ENCODE assay signal across 7 mouse cellular contexts in the genomic region with DNA sequence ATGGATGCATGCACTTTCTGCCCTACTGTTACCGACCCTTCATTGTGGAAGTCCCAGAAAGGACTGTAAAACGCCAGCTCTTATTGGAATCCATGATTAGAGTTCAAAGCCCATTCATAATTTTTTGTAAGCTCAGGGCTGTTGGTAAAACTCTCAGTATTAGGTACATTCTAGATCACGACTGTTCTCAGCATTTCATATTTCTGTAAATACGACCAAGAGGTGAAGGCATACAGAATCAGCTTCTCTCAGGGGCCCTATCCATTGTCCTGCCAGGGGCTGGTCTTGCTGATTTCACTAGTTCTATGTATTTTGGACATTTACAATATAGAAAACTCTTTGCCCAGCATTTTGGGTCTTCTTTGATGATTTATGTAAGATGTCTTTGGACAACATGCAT. TPM values are rescaled to one million over a fixed set of nuclear protein-coding genes. Genes with fewer than 3 reads are reported as not detected.
DNase-seq lines count a peak whose midpoint lies in the region; ATAC-seq and TF ChIP-seq lines count a peak whose summit lies in the region.

No protein-coding gene starts in this region.

- peaks cover 7% of the 10 kb centered on the region; the same call in 1 of the 2 replicates for H3K36me3 ChIP-seq in lung, embryonic 15.5 days
- H3K36me3 ChIP-seq in forebrain, embryonic 11.5 days (ENCODE audit: control insufficient read depth, insufficient read depth, low read length), result no peaks in the 10 kb centered on the region
- no peaks in the 10 kb centered on the region for H3K36me3 ChIP-seq in limb, embryonic 11.5 days (ENCODE audit: control insufficient read depth, insufficient read depth, low read length)

- no peak for TF ChIP-seq POLR2A in olfactory bulb, adult 2 months (IDR thresholded peaks at IDR 0.05; ENCODE audit: insufficient read depth, low read depth, low read length)

- no peaks in the 10 kb centered on the region for H3K27me3 ChIP-seq in lung, embryonic 15.5 days
- no peaks in the 10 kb centered on the region for H3K27me3 ChIP-seq in forebrain, embryonic 11.5 days (ENCODE audit: control insufficient read depth, insufficient read depth, low read length)
- no peaks in the 10 kb centered on the region for H3K27me3 ChIP-seq in limb, embryonic 11.5 days (ENCODE audit: control insufficient read depth, insufficient read depth, low read length)

- peak overlapping the region; percentile 75 for H3K4me3 ChIP-seq in lung, embryonic 15.5 days
- peak overlapping the region; percentile 75 for H3K4me3 ChIP-seq in forebrain, embryonic 11.5 days (ENCODE audit: low read depth, low read length)
- H3K4me3 ChIP-seq in limb, embryonic 11.5 days (ENCODE audit: low read depth, low read length), result peak overlapping the region; percentile 81; the same call in 1 of the 2 replicates
- H3K4me3 ChIP-seq in olfactory bulb, adult 2 months (ENCODE audit: insufficient read depth, low read depth, low read length), result peak overlapping the region; percentile 85

- TF ChIP-seq CTCF in olfactory bulb, adult 2 months (IDR thresholded peaks at IDR 0.05; ENCODE audit: insufficient read depth, low read depth, low read length), result no peak

- H3K4me1 ChIP-seq in lung, embryonic 15.5 days, result peaks cover 10% of the 10 kb centered on the region
- no peaks in the 10 kb centered on the region for H3K4me1 ChIP-seq in forebrain, embryonic 11.5 days (replicated peaks; ENCODE audit: control insufficient read depth, insufficient read depth, low read length)
- H3K4me1 ChIP-seq in limb, embryonic 11.5 days (ENCODE audit: control insufficient read depth, insufficient read depth, low read length), result no peaks in the 10 kb centered on the region
- no peaks in the 10 kb centered on the region for H3K4me1 ChIP-seq in olfactory bulb, adult 2 months (ENCODE audit: control insufficient read depth, insufficient read depth, low read length)

- H3K27ac ChIP-seq in lung, embryonic 15.5 days, result no peak overlapping the region
- no peak overlapping the region for H3K27ac ChIP-seq in forebrain, embryonic 11.5 days (ENCODE audit: low read depth, low read length)
- no peak overlapping the region for H3K27ac ChIP-seq in limb, embryonic 11.5 days (replicated peaks; ENCODE audit: low read depth, low read length)
- H3K27ac ChIP-seq in olfactory bulb, adult 2 months (ENCODE audit: insufficient read depth, low read depth, low read length), result peak overlapping the region; percentile 40; the same call in 1 of the 2 replicates

- peak overlapping the region; percentile 75; the same call in 1 of the 2 replicates for H3K9ac ChIP-seq in lung, embryonic 15.5 days
- peak overlapping the region; percentile 87 for H3K9ac ChIP-seq in forebrain, embryonic 11.5 days (ENCODE audit: low read length)
- peak overlapping the region; percentile 92; the same call in 1 of the 2 replicates for H3K9ac ChIP-seq in limb, embryonic 11.5 days (ENCODE audit: low read length)

- ATAC-seq in lung, embryonic 15.5 days (ENCODE audit: borderline replicate concordance, extremely low read depth, low FRiP score, low TSS enrichment), result no peak
- no peak; the same call in 1 of the 2 replicates for ATAC-seq in forebrain, embryonic 11.5 days (replicated peaks; ENCODE audit: low FRiP score)
- no peak for ATAC-seq in limb, embryonic 11.5 days (ENCODE audit: insufficient number of reproducible peaks, low FRiP score, low TSS enrichment, low read depth)

- no peak for DNase-seq in lung, postnatal 14 days
- no peak for DNase-seq in forebrain, embryonic 11.5 days (ENCODE audit: low spot score)
- DNase-seq in limb, embryonic 11.5 days (ENCODE audit: low spot score), result no peak
- no peak for DNase-seq in left cerebral cortex, postnatal 4 days
- no peak for DNase-seq in kidney, adult 18-20 months

- H3K4me2 ChIP-seq in lung, embryonic 15.5 days, result peak overlapping the region; percentile 77
- peak overlapping the region; percentile 68 for H3K4me2 ChIP-seq in forebrain, embryonic 11.5 days (ENCODE audit: low read depth, low read length, severe bottlenecking)
- peak overlapping the region; percentile 47 for H3K4me2 ChIP-seq in limb, embryonic 11.5 days (ENCODE audit: low read depth, severe bottlenecking)

- 23% methylated on average over 4 of the region's 4 CpGs for WGBS in lung, embryonic 15.5 days
- WGBS in forebrain, embryonic 11.5 days, result 36% methylated on average over 4 of the region's 4 CpGs
- 38% methylated on average over 4 of the region's 4 CpGs for WGBS in limb, embryonic 11.5 days
- WGBS in olfactory bulb, adult 2 months, result 27% methylated on average over 4 of the region's 4 CpGs

- H3K9me3 ChIP-seq in lung, embryonic 15.5 days, result no peaks in the 10 kb centered on the region
- no peaks in the 10 kb centered on the region for H3K9me3 ChIP-seq in forebrain, embryonic 11.5 days (ENCODE audit: control insufficient read depth, low read length)
- no peaks in the 10 kb centered on the region for H3K9me3 ChIP-seq in limb, embryonic 11.5 days (ENCODE audit: control insufficient read depth, low read length)

- intact Hi-C loops in left cerebral cortex, postnatal 4 days (cut with DNase I), result no loop called here

RNA-seq across cellular contexts. Expression of a gene that starts 0.3 kb away (rescaled TPM):
- polyA plus RNA-seq in lung, embryonic 15.5 days (2015; fragmentation: Nextera tagmentation; extraction: Ambion mirVana), result 3.9 and 4.0 TPM in 2 replicates
- polyA plus RNA-seq in forebrain, embryonic 11.5 days (2014; fragmentation: Nextera tagmentation; extraction: Ambion mirVana), result 4.2 and 4.6 TPM in 2 replicates
- polyA plus RNA-seq in limb, embryonic 11.5 days (2014; fragmentation: Nextera tagmentation; extraction: Ambion mirVana), result 4.8 and 5.3 TPM in 2 replicates
- not detected in 2 replicates for polyA plus RNA-seq in olfactory bulb, adult 2 months (2012; ENCODE audit: insufficient read depth, insufficient read length, low replicate concordance, missing spikeins)
- 10 to 100 TPM; 29.4 to 30.2 TPM for total RNA-seq in left cerebral cortex, postnatal 4 days (2021)

RNA-seq across cellular contexts. Expression of a gene that starts 14.8 kb away (rescaled TPM):
- 43.1 and 44.8 TPM in 2 replicates for polyA plus RNA-seq in lung, embryonic 15.5 days (2015; fragmentation: Nextera tagmentation; extraction: Ambion mirVana)
- 63.9 and 64.9 TPM in 2 replicates for polyA plus RNA-seq in forebrain, embryonic 11.5 days (2014; fragmentation: Nextera tagmentation; extraction: Ambion mirVana)
- polyA plus RNA-seq in limb, embryonic 11.5 days (2014; fragmentation: Nextera tagmentation; extraction: Ambion mirVana), result 66.4 and 67.9 TPM in 2 replicates
- not detected in 2 replicates for polyA plus RNA-seq in olfactory bulb, adult 2 months (2012; ENCODE audit: insufficient read depth, insufficient read length, low replicate concordance, missing spikeins)
- 10 to 100 TPM; 35.8 to 36.9 TPM for total RNA-seq in left cerebral cortex, postnatal 4 days (2021)
